Mouse (Mus musculus) cerebellum, adult 2 months (tissue): ENCODE results near the gene Psmc6.

Experiments
- CTCF ChIP-seq: fragments of 200-500 bp; IDR thresholded peaks from 2 replicates; pipeline ENCODE4 v1.5.1; 2011; ENCODE audit warnings: low read depth, mild to moderate bottlenecking, control low read depth, low read length, moderate library complexity, borderline replicate concordance; ENCODE audit not compliant: insufficient read depth
- POLR2A ChIP-seq: fragments of 200-500 bp; IDR thresholded peaks from 2 replicates; pipeline ENCODE4 v1.6.1; 2011; ENCODE audit warnings: low read length, control low read depth, borderline replicate concordance; ENCODE audit not compliant: insufficient read depth

- no peak for TF ChIP-seq POLR2A
- TF ChIP-seq CTCF: no peak
Measured at GRCm38 (mm10) chr14:45305852-45306251, 23.7 kb upstream of the Psmc6 start.
